Mouse (Mus musculus): ENCODE measurements at regions not wholly inside any gene's neighbourhood (a gene's known extent, or its start where the extent isn't known, plus 50 kb on each side); places are given as distances from the start of the nearest gene placed in this dataset.

GRCm38 (mm10) chr8:91747174-91747859 lies 54.5 kb downstream of the Irx3 start:
- DNase-seq (ENCODE audit: extremely low spot score in 1 of 2, low spot score in 1 of 2): peak in 1 of 2 experiments; percentile 10

GRCm38 (mm10) chr8:91724646-91725045 lies 77.2 kb downstream of the Irx3 start:
- no peak for DNase-seq (ENCODE audit: extremely low spot score in 1 of 2, low spot score in 1 of 2)

All from layer of hippocampus, postnatal 25 days (tissue).